Comparison of ENCODE assay signal across 23 mouse cellular contexts in genomic region chr13:20111256-20111800, GRCm38 (mm10). TPM values are rescaled to one million over a fixed set of nuclear protein-coding genes. Genes with fewer than 3 reads are reported as not detected.
DNase-seq lines count a peak whose midpoint lies in the region; ATAC-seq and TF ChIP-seq lines count a peak whose summit lies in the region.
"Had no signal": no experiment of that assay in that cellular context is flagged by ENCODE, and none has a peak within 500 bp of the region (broad histone marks: within the 10 kb centered on the region; RNA-seq: fewer than 3 reads in every experiment).

No protein-coding gene starts in this region.

- H3K79me2 ChIP-seq in myocyte (ENCODE audit: control insufficient read depth, insufficient read depth) = no peaks in the 10 kb centered on the region

- no peaks in the 10 kb centered on the region for H3K9me3 ChIP-seq in heart, embryonic 16.5 days (replicated peaks; ENCODE audit: control insufficient read depth, low read length)
- no peaks in the 10 kb centered on the region for H3K9me3 ChIP-seq in heart, embryonic 10.5 days
- H3K9me3 ChIP-seq: embryonic facial prominence, embryonic 15.5 days; heart, embryonic 12.5 days; hindbrain, embryonic 12.5 days; limb, embryonic 12.5 days had no signal

- no peak overlapping the region for H3ac ChIP-seq in myocyte (ENCODE audit: control insufficient read depth, insufficient read length)

- H3K27me3 ChIP-seq in heart, embryonic 16.5 days (ENCODE audit: control insufficient read depth, insufficient read depth, low read length) = no peaks in the 10 kb centered on the region
- H3K27me3 ChIP-seq in heart, embryonic 10.5 days (ENCODE audit: insufficient read depth, poor library complexity, severe bottlenecking) = no peaks in the 10 kb centered on the region
- H3K27me3 ChIP-seq in myocyte (ENCODE audit: control insufficient read depth, insufficient read depth, insufficient read length) = no peaks in the 10 kb centered on the region
- H3K27me3 ChIP-seq: embryonic facial prominence, embryonic 15.5 days; heart, embryonic 12.5 days; hindbrain, embryonic 12.5 days; limb, embryonic 12.5 days had no signal

- H3K4me3 ChIP-seq in heart, embryonic 16.5 days (ENCODE audit: low read length) = no peak overlapping the region
- H3K4me3 ChIP-seq in heart, embryonic 10.5 days = no peak overlapping the region
- H3K4me3 ChIP-seq in myocyte = no peak overlapping the region
- H3K4me3 ChIP-seq: embryonic facial prominence, embryonic 15.5 days; heart, embryonic 12.5 days; hindbrain, embryonic 12.5 days; limb, embryonic 12.5 days had no signal

- TF ChIP-seq POLR2A in myocyte (IDR thresholded peaks at IDR 0.05; ENCODE audit: insufficient read length, low read depth) = no peak

- no peak overlapping the region for H3K9ac ChIP-seq in heart, embryonic 16.5 days (ENCODE audit: low read length)
- H3K9ac ChIP-seq: embryonic facial prominence, embryonic 15.5 days; heart, embryonic 12.5 days; hindbrain, embryonic 12.5 days; limb, embryonic 12.5 days; liver, postnatal 0 days had no signal

- no peak for ATAC-seq in heart, embryonic 16.5 days (replicated peaks; ENCODE audit: extremely low read depth, insufficient read depth, low FRiP score)
- ATAC-seq in CD4-positive, CD25-positive, alpha-beta regulatory T cell, adult 4 months = peak; percentile 45
- ATAC-seq: liver, postnatal 0 days had no signal

- H3K4me2 ChIP-seq in heart, embryonic 16.5 days (ENCODE audit: low read depth, low read length) = no peak overlapping the region
- H3K4me2 ChIP-seq in myocyte (ENCODE audit: low read depth) = peak overlapping the region; percentile 16
- H3K4me2 ChIP-seq: embryonic facial prominence, embryonic 15.5 days; heart, embryonic 12.5 days; hindbrain, embryonic 12.5 days; limb, embryonic 12.5 days; liver, embryonic 11.5 days; midbrain, embryonic 11.5 days had no signal

- H3K36me3 ChIP-seq in heart, embryonic 16.5 days (ENCODE audit: control insufficient read depth, insufficient read depth) = no peaks in the 10 kb centered on the region
- H3K36me3 ChIP-seq in heart, embryonic 10.5 days = no peaks in the 10 kb centered on the region
- no peaks in the 10 kb centered on the region for H3K36me3 ChIP-seq in myocyte (ENCODE audit: control insufficient read depth, insufficient read depth)
- H3K36me3 ChIP-seq: embryonic facial prominence, embryonic 15.5 days; heart, embryonic 12.5 days; hindbrain, embryonic 12.5 days; limb, embryonic 12.5 days had no signal

- H3K4me1 ChIP-seq in heart, embryonic 16.5 days (ENCODE audit: control insufficient read depth, insufficient read depth, low read length) = peaks cover 19% of the 10 kb centered on the region
- H3K4me1 ChIP-seq in heart, embryonic 10.5 days = peaks cover 34% of the 10 kb centered on the region

- DNase-seq in heart, embryonic 10.5 days (ENCODE audit: low spot score) = no peak
- DNase-seq in induced T-regulatory cell, adult 2 months (ENCODE audit: low read depth) = peak; percentile 45
- DNase-seq in layer of hippocampus, adult 11-12 months (ENCODE audit: low spot score) = no peak
- no peak for DNase-seq in layer of hippocampus, adult 9-11 months
- DNase-seq in kidney, postnatal 25 days = no peak
- DNase-seq: adrenal gland, postnatal 14 days; cerebellum, adult 8-10 months; gastrocnemius, postnatal 36 days; heart, postnatal 14 days; kidney, adult 9 months; kidney, postnatal 4 days; liver, postnatal 0 days; lung, postnatal 10 days; right cerebral cortex, postnatal 14 days had no signal

- H3K27ac ChIP-seq in heart, embryonic 16.5 days (ENCODE audit: low read length) = peak overlapping the region; percentile 35; the same call in 1 of the 2 replicates
- no peak overlapping the region for H3K27ac ChIP-seq in heart, embryonic 10.5 days
- H3K27ac ChIP-seq: embryonic facial prominence, embryonic 15.5 days; hindbrain, embryonic 12.5 days; limb, embryonic 12.5 days had no signal

- WGBS in heart, embryonic 16.5 days = 37% methylated on average over 2 of the region's 2 CpGs
- 34% methylated on average over 2 of the region's 2 CpGs for WGBS in heart, embryonic 10.5 days

TF ChIP-seq in myocyte, 11 proteins besides CTCF, POLR2A, EP300 and RAD21:
- TF ChIP-seq MYOG (IDR thresholded peaks at IDR 0.05; ENCODE audit: control insufficient read depth in 1 of 3, insufficient read depth in 1 of 3, insufficient read length in 2 of 3, low read depth in 2 of 3) (no peak), SRF (IDR thresholded peaks at IDR 0.05; ENCODE audit: control insufficient read depth, insufficient read length, low read depth) (no peak), MAX (IDR thresholded peaks at IDR 0.05; ENCODE audit: low read depth) (no peak), REST (IDR thresholded peaks at IDR 0.05; ENCODE audit: insufficient read depth, insufficient read length) (no peak), CEBPB (IDR thresholded peaks at IDR 0.05; ENCODE audit: insufficient read depth, poor library complexity, severe bottlenecking) (no peak), TCF12 (IDR thresholded peaks at IDR 0.05; ENCODE audit: insufficient read depth, poor library complexity, severe bottlenecking) (no peak), POLR2AphosphoS2 (IDR thresholded peaks at IDR 0.05; ENCODE audit: insufficient read length, low read depth) (no peak), E2F4 (IDR thresholded peaks at IDR 0.05; ENCODE audit: insufficient read depth) (no peak), MYOD1 (IDR thresholded peaks at IDR 0.05; ENCODE audit: control insufficient read depth in 1 of 3, insufficient read length in 2 of 3, low read depth in 2 of 3) (no peak), TCF3 (IDR thresholded peaks at IDR 0.05; ENCODE audit: insufficient read length, low read depth) (no peak), USF1 (IDR thresholded peaks at IDR 0.05; ENCODE audit: low read depth) (no peak)

RNA-seq across cellular contexts. Expression of gene Elmo1, which starts 20.9 kb away (rescaled TPM):
- polyA plus RNA-seq in heart, embryonic 16.5 days (2015; fragmentation: Nextera tagmentation; extraction: Ambion mirVana) = 17.2 and 17.7 TPM in 2 replicates
- polyA plus RNA-seq in heart, embryonic 10.5 days (2016; fragmentation: Nextera tagmentation; extraction: Ambion mirVana) = 9.4 and 11.5 TPM in 2 replicates
- 100 to 1,000 TPM; 100 to 111 TPM for polyA plus RNA-seq in CD4-positive, CD25-positive, alpha-beta regulatory T cell, adult 4 months (2017; shearing (Covaris generic))
- polyA plus RNA-seq in myocyte (2012; fragmentation: generic; extraction: Trizol) = 0.40 TPM
